ENCODE assay signal across 12 mouse cellular contexts in the genomic region with DNA sequence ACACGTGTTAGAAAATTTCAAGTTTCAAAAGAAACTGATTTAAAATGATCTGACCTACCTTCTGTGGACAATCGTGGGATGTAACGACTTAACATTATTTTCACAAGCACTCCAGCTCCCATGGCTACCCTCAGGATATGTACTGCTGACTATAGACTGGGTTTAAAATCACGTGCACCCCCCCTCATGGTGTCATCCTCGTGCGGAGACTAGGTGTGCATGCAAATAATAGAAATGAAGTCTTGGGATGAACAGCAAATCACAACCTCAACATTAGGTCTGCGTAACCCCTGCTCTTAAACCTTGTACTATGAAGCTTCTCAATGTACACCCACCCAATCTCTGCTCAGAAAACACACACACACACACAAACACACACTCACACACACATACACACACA. TPM values are rescaled to one million over a fixed set of nuclear protein-coding genes. Genes with fewer than 3 reads are reported as not detected.
DNase-seq lines count a peak whose midpoint lies in the region; ATAC-seq and TF ChIP-seq lines count a peak whose summit lies in the region.
"Had no signal": no experiment of that assay in that cellular context is flagged by ENCODE, and none has a peak within 500 bp of the region (broad histone marks: within the 10 kb centered on the region; RNA-seq: fewer than 3 reads in every experiment).

No protein-coding gene starts in this region.

- H3K36me3 ChIP-seq in embryonic facial prominence, embryonic 12.5 days: no peaks in the 10 kb centered on the region
- no peaks in the 10 kb centered on the region for H3K36me3 ChIP-seq in embryonic facial prominence, embryonic 10.5 days (replicated peaks)
- no peaks in the 10 kb centered on the region for H3K36me3 ChIP-seq in hindbrain, embryonic 12.5 days
- no peaks in the 10 kb centered on the region for H3K36me3 ChIP-seq in hindbrain, embryonic 11.5 days (ENCODE audit: control insufficient read depth, insufficient read depth, low read length)
- H3K36me3 ChIP-seq in forebrain, embryonic 15.5 days: no peaks in the 10 kb centered on the region
- H3K36me3 ChIP-seq in midbrain, postnatal 0 days (ENCODE audit: insufficient read depth, low read length): no peaks in the 10 kb centered on the region
- H3K36me3 ChIP-seq: embryonic facial prominence, embryonic 13.5 days; liver, embryonic 12.5 days; stomach, embryonic 15.5 days had no signal

- no peak for DNase-seq in embryonic facial prominence, embryonic 10.5 days (ENCODE audit: low spot score)
- DNase-seq in hindbrain, embryonic 11.5 days (ENCODE audit: low spot score): no peak
- no peak for DNase-seq in midbrain, postnatal 0 days (ENCODE audit: low spot score)
- no peak for DNase-seq in frontal cortex, postnatal 36 days (ENCODE audit: low spot score in 2 of 2)
- DNase-seq in urinary bladder, postnatal 14 days (ENCODE audit: low spot score): no peak

- peak overlapping the region; percentile 28; the same call in 1 of the 2 replicates for H3K4me2 ChIP-seq in embryonic facial prominence, embryonic 12.5 days (replicated peaks)
- H3K4me2 ChIP-seq in hindbrain, embryonic 12.5 days (replicated peaks): peak overlapping the region; percentile 90
- no peak overlapping the region for H3K4me2 ChIP-seq in hindbrain, embryonic 11.5 days (replicated peaks; ENCODE audit: low read depth, low read length)
- peak overlapping the region; percentile 60 for H3K4me2 ChIP-seq in forebrain, embryonic 15.5 days (replicated peaks)
- peak overlapping the region; percentile 77; the same call in 1 of the 2 replicates for H3K4me2 ChIP-seq in midbrain, postnatal 0 days (ENCODE audit: low read depth, low read length, poor library complexity, severe bottlenecking)
- H3K4me2 ChIP-seq: liver, embryonic 12.5 days; stomach, embryonic 15.5 days had no signal

- 82% methylated on average over 7 of the region's 7 CpGs for WGBS in embryonic facial prominence, embryonic 12.5 days
- 82% methylated on average over 7 of the region's 7 CpGs for WGBS in embryonic facial prominence, embryonic 10.5 days
- 80% methylated on average over 7 of the region's 7 CpGs for WGBS in hindbrain, embryonic 12.5 days
- 82% methylated on average over 7 of the region's 7 CpGs for WGBS in hindbrain, embryonic 11.5 days
- WGBS in forebrain, embryonic 15.5 days: 75% methylated on average over 7 of the region's 7 CpGs
- WGBS in midbrain, postnatal 0 days: 71% methylated on average over 7 of the region's 7 CpGs

- no peak overlapping the region for H3K27ac ChIP-seq in embryonic facial prominence, embryonic 12.5 days
- no peak overlapping the region for H3K27ac ChIP-seq in embryonic facial prominence, embryonic 10.5 days (replicated peaks)
- no peak overlapping the region for H3K27ac ChIP-seq in hindbrain, embryonic 12.5 days
- H3K27ac ChIP-seq in hindbrain, embryonic 11.5 days (ENCODE audit: low read depth, low read length): no peak overlapping the region
- no peak overlapping the region for H3K27ac ChIP-seq in forebrain, embryonic 15.5 days (replicated peaks)
- no peak overlapping the region for H3K27ac ChIP-seq in midbrain, postnatal 0 days (ENCODE audit: low read depth, low read length)
- H3K27ac ChIP-seq: embryonic facial prominence, embryonic 13.5 days; liver, embryonic 12.5 days; stomach, embryonic 15.5 days had no signal

- H3K4me3 ChIP-seq in embryonic facial prominence, embryonic 12.5 days: no peak overlapping the region
- H3K4me3 ChIP-seq in embryonic facial prominence, embryonic 10.5 days: no peak overlapping the region
- H3K4me3 ChIP-seq in hindbrain, embryonic 12.5 days: no peak overlapping the region
- no peak overlapping the region for H3K4me3 ChIP-seq in hindbrain, embryonic 11.5 days (ENCODE audit: low read depth, low read length)
- peak overlapping the region; percentile 58 for H3K4me3 ChIP-seq in forebrain, embryonic 15.5 days
- H3K4me3 ChIP-seq in midbrain, postnatal 0 days (ENCODE audit: low read depth, low read length): no peak overlapping the region
- H3K4me3 ChIP-seq: embryonic facial prominence, embryonic 13.5 days; liver, embryonic 12.5 days; stomach, embryonic 15.5 days had no signal

- H3K4me1 ChIP-seq in embryonic facial prominence, embryonic 12.5 days: peaks cover 13% of the 10 kb centered on the region
- peaks cover 47% of the 10 kb centered on the region for H3K4me1 ChIP-seq in embryonic facial prominence, embryonic 10.5 days
- peaks cover 19% of the 10 kb centered on the region for H3K4me1 ChIP-seq in hindbrain, embryonic 12.5 days
- no peaks in the 10 kb centered on the region for H3K4me1 ChIP-seq in hindbrain, embryonic 11.5 days (replicated peaks; ENCODE audit: control insufficient read depth, insufficient read depth, low read length)
- H3K4me1 ChIP-seq in forebrain, embryonic 15.5 days: peaks cover 38% of the 10 kb centered on the region
- no peaks in the 10 kb centered on the region for H3K4me1 ChIP-seq in midbrain, postnatal 0 days (ENCODE audit: insufficient read depth, low read length)
- H3K4me1 ChIP-seq: stomach, embryonic 15.5 days had no signal

- H3K9me3 ChIP-seq in embryonic facial prominence, embryonic 12.5 days: no peaks in the 10 kb centered on the region
- no peaks in the 10 kb centered on the region for H3K9me3 ChIP-seq in embryonic facial prominence, embryonic 10.5 days
- H3K9me3 ChIP-seq in hindbrain, embryonic 12.5 days (replicated peaks): no peaks in the 10 kb centered on the region
- no peaks in the 10 kb centered on the region for H3K9me3 ChIP-seq in hindbrain, embryonic 11.5 days (ENCODE audit: control insufficient read depth, low read length)
- no peaks in the 10 kb centered on the region for H3K9me3 ChIP-seq in forebrain, embryonic 15.5 days
- no peaks in the 10 kb centered on the region for H3K9me3 ChIP-seq in midbrain, postnatal 0 days (ENCODE audit: low read length)
- H3K9me3 ChIP-seq: embryonic facial prominence, embryonic 13.5 days; liver, embryonic 12.5 days; stomach, embryonic 15.5 days had no signal

- no peak for TF ChIP-seq CTCF in midbrain, postnatal 0 days (IDR thresholded peaks at IDR 0.05)

- H3K27me3 ChIP-seq in embryonic facial prominence, embryonic 12.5 days: peaks cover 15% of the 10 kb centered on the region; the same call in 1 of the 2 replicates
- H3K27me3 ChIP-seq in embryonic facial prominence, embryonic 10.5 days (replicated peaks; ENCODE audit: low read depth, poor library complexity, severe bottlenecking): peaks cover 31% of the 10 kb centered on the region
- H3K27me3 ChIP-seq in hindbrain, embryonic 12.5 days: peaks cover 27% of the 10 kb centered on the region
- peaks cover 19% of the 10 kb centered on the region; the same call in 1 of the 2 replicates for H3K27me3 ChIP-seq in hindbrain, embryonic 11.5 days (ENCODE audit: control insufficient read depth, insufficient read depth, low read length)
- H3K27me3 ChIP-seq in forebrain, embryonic 15.5 days: no peaks in the 10 kb centered on the region
- H3K27me3 ChIP-seq in midbrain, postnatal 0 days (ENCODE audit: insufficient read depth, low read length): no peaks in the 10 kb centered on the region

- no peak for ATAC-seq in embryonic facial prominence, embryonic 12.5 days (ENCODE audit: insufficient number of reproducible peaks, insufficient read depth, low FRiP score, low TSS enrichment)
- ATAC-seq in hindbrain, embryonic 12.5 days (ENCODE audit: low FRiP score): no peak
- ATAC-seq in hindbrain, embryonic 11.5 days (ENCODE audit: low FRiP score): no peak
- ATAC-seq in forebrain, embryonic 15.5 days (replicated peaks): no peak
- no peak for ATAC-seq in midbrain, postnatal 0 days (ENCODE audit: low FRiP score)
- ATAC-seq: inflammation-experienced regulatory T-cells, adult 6 months; liver, embryonic 12.5 days had no signal

- 0 out of 2 replicates have a peak overlapping the region, but pooled peaks have one; percentile 15 for H3K9ac ChIP-seq in embryonic facial prominence, embryonic 12.5 days
- H3K9ac ChIP-seq in hindbrain, embryonic 12.5 days: no peak overlapping the region
- no peak overlapping the region for H3K9ac ChIP-seq in hindbrain, embryonic 11.5 days (ENCODE audit: low read depth, low read length)
- no peak overlapping the region for H3K9ac ChIP-seq in forebrain, embryonic 15.5 days (replicated peaks)
- H3K9ac ChIP-seq in midbrain, postnatal 0 days (replicated peaks; ENCODE audit: low read length, poor library complexity, severe bottlenecking): no peak overlapping the region
- H3K9ac ChIP-seq: embryonic facial prominence, embryonic 13.5 days; liver, embryonic 12.5 days; stomach, embryonic 15.5 days had no signal

RNA-seq across cellular contexts. Expression of a gene that starts 3.4 kb away (rescaled TPM):
- 18.4 and 20.7 TPM in 2 replicates for polyA plus RNA-seq in embryonic facial prominence, embryonic 12.5 days (2016; fragmentation: Nextera tagmentation; extraction: Ambion mirVana)
- 19.6 and 22.1 TPM in 2 replicates for polyA plus RNA-seq in embryonic facial prominence, embryonic 10.5 days (2016; fragmentation: Nextera tagmentation; extraction: Ambion mirVana)
- 22.4 and 24.0 TPM in 2 replicates for polyA plus RNA-seq in hindbrain, embryonic 12.5 days (2016; fragmentation: Nextera tagmentation; extraction: Ambion mirVana)
- 13.2 and 14.9 TPM in 2 replicates for polyA plus RNA-seq in hindbrain, embryonic 11.5 days (2014; fragmentation: Nextera tagmentation; extraction: Ambion mirVana)
- 72.3 and 78.0 TPM in 2 replicates for polyA plus RNA-seq in forebrain, embryonic 15.5 days (2015; fragmentation: Nextera tagmentation; extraction: Ambion mirVana)
- 16.9 and 25.2 TPM in 2 replicates for total RNA-seq in midbrain, postnatal 0 days (2014; rRNA removed)
- 20.2 and 24.8 TPM in 2 replicates for polyA plus RNA-seq in midbrain, postnatal 0 days (2015; fragmentation: Nextera tagmentation; extraction: Ambion mirVana)
